Mouse (Mus musculus): Measurements from ENCODE around the gene Pde2a.

Gene Pde2a

DNA sequence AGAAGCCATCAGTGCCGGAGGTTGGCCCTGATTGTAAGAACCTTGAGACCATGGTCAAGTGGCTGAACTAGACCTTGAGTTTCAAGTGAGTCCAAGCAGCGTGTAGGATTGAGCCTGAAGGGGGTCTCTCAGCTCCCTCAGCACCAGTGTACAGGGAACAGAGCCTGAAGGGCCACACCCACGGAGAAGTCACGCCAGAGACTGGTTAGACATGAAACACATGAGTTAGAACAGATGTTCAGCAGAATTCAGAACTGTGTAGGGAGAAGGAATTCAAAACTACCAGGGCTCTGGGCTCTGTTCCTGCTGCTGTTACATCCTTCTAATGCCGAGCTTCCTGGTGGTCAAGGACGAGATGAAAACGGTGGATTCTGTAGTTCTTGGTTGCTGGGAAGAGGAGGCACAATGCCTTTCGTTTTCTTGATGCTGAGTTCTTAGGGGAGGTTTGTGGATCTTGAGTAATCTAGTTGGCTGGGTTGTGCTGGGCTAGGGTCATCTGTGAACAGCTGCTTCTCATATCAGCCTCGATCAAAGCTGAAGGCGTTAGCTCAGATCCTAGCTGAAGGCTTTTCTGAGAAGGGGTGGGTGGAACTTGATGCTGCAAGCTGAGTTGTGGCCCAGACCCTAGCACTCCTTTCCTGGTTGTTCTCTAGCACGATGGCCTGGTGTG, 11.1 kb upstream of the Pde2a start, which contains the start of gene Gm45837:
Gene Gm45837, plus strand, starts transcription at position 620 of the 670 bp plus-strand sequence.
- DNase-seq = no peak

GRCm38 (mm10) chr7:101412796-101413195, 8.7 kb upstream of the Pde2a start:
- peak; percentile 88 for DNase-seq

DNA sequence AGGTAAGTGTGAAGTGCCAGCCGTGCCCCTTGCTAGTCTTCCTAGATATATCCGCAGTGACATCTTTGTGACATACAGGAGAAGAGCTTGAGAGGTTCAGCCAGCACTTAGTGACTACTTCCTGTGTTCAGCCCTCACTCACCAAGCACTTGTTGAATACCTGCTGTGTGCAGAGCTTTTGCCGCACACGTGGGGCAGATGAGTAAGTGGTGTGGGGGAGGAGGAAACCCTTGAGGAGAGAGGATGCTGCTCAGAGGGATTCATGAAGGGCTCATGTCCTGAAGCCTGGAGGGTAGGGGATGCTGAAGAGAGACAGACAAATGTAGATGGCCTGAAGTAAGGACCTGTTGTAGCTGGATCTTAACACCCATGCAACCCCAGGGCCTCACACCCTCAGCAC, 7.3 kb upstream of the Pde2a start:
- no peak for DNase-seq

DNA sequence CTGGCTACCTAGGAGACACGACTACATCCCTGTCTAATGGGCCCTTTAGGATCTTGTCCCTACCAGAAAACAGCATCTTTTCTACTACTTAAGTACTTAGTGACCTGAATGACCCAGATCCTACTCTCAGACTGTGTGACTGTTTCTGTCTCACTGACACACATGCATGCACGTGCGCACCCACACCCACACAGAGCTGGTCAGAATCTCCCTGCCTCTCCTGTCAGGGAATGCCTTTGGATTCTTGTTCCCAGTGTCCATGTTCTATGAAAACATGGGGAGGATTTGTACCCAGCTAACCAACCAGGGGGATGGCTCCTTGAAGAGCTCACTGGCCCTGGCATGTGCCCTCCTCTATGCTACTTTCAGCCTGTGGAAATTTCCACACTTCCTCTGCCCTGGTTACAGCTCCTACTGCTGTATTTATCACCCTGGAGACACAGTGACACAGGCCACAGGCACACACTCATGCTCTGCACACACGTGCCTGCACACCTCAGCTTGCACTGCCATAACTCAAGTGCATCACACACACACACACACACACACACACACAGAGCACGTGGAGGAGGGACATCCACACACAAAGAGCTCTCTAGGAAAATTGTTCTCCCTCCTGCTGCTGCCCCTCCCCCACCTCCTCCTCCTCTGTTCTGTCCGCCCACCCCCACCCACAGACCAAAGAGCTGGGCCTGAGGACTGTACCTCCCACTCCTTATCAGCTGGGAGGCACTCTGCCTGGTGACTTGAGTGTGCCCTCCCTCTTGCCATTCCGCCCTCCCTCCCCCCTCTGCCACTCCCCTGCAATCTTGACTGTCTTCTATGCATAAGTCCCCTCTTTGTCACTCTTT, 6.6 kb upstream of the Pde2a start:
- no peak for DNase-seq

DNA sequence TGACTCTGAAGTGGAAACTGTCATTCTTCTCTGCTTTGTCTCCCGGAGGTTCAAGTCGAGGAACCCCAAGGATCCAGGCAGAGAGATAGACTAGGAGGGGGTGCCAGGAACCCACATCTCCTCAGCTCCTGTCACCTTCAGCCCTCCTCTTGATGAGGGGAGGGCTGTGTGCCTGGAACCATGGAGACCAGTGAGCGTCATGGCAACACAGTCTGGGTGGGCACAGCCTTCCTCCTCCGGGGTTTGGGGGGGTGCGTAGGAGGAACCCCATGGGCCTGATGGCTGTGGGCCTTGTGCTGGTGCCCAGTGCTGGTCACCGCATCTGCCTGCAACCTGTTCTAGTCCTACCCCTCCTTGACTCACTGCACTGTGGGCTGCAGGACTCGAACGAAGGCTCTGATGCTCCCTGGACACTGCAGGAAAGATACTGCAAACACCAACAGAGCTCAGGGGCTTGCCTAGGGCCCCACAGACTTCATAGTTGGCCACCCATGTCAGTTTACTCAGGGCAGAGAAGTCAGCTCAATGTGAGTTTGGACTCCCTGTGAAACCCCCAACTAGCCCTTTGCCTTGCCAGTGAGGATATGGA, 5.9 kb upstream of the Pde2a start:
- DNase-seq = no peak

GRCm38 (mm10) chr7:101416391-101416790, 5.1 kb upstream of the Pde2a start:
- DNase-seq = no peak

GRCm38 (mm10) chr7:101419013-101419770, 2.3 kb upstream of the Pde2a start:
- DNase-seq = peak; percentile 26

GRCm38 (mm10) chr7:101422069-101422468, 578 bp downstream of the Pde2a start:
- peak; percentile 19 for DNase-seq

DNA sequence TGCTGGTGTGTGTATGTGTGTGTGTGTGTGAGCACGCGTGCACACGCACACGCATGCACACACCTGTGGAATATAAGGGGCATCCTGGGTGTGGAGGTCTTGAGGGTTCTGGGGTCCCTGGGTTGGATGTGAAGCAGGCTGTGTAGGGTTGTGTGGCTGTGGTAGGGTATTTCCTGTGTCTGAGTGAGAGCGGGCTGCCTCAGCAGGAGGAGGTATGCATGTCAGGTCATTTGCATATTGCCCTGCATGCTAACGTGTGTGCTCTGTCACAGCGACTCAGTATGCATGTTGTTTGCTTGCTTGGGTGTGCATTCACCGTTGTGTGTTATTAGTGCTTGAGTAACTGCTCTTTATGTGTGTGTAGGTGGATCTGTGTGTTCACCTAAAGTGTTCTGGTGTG, 1.2 kb downstream of the Pde2a start:
- no peak for DNase-seq

DNA sequence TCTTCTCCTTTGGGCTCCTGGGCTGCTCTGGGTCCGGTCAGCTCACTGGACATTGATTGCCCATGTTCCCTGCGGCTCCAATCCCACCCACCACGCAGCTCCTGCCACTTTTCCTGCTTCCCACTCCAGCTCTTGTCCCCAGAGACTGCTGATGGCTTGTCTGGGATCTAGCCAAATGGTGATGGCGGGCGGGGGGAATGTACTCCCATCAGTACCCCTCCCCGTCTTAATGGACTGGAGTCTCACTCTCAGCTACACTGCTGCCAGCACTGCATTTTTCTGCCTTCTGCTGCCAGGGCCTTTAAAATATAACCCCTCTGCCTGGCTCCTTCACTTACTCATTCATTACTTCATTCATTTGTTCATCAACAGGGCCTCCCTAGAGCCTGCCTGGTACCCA, 2.5 kb downstream of the Pde2a start:
- DNase-seq = no peak

GRCm38 (mm10) chr7:101426692-101427091, 5.2 kb downstream of the Pde2a start:
- no peak for DNase-seq

DNA sequence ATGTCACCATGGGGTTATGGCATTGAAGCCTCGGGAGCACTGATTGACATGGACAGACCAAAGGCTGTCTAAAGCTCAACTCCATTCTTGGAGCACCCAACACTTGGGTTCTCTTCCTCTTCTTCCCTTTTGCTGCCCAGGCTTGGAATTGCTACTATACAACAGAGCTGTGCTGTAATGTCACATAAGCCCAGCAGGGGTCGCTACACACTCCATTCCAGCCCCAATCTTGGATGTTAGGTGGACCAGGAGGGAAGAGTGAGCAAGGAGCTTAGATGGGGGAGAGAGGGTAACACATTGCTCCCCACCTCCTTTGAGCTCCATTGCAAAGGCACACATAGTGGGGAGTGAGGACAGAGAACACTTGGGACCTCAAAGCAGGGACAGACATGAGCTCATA, 6.2 kb downstream of the Pde2a start:
- DNase-seq = no peak

DNA sequence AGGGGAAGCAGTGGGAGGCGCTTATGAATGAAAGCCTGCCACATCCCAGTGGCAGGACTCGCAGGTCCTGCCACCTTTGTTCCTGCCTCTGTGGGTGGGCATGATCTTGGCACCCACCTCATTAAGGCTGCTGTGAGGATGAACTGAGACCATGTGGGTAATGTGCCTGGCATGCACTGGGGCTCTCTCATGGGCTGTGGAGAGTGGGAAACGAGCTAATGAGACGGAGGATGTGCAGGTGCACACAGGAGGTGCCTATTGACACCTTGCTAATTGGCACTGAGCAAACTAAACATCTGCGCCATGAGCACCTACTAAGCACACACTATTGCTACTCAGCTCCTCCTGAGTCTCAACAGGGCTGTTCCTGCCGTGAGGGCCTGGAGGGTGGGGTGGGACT, 13.5 kb downstream of the Pde2a start:
- DNase-seq = no peak

- DNase-seq = peak; percentile 35
Observed at GRCm38 (mm10) chr7:101437876-101438275, 16.4 kb downstream of the Pde2a start.

- no peak for DNase-seq
Observed at GRCm38 (mm10) chr7:101443093-101443492, 21.6 kb downstream of the Pde2a start.

- no peak for DNase-seq
Observed at GRCm38 (mm10) chr7:101444211-101444610, 22.7 kb downstream of the Pde2a start.

- DNase-seq = no peak
Observed at GRCm38 (mm10) chr7:101449855-101450254, 28.4 kb downstream of the Pde2a start.

GRCm38 (mm10) chr7:101450422-101451401, 29.2 kb downstream of the Pde2a start:
- DNase-seq = peak; percentile 90

GRCm38 (mm10) chr7:101452669-101453068, 31.2 kb downstream of the Pde2a start:
- no peak for DNase-seq

DNA sequence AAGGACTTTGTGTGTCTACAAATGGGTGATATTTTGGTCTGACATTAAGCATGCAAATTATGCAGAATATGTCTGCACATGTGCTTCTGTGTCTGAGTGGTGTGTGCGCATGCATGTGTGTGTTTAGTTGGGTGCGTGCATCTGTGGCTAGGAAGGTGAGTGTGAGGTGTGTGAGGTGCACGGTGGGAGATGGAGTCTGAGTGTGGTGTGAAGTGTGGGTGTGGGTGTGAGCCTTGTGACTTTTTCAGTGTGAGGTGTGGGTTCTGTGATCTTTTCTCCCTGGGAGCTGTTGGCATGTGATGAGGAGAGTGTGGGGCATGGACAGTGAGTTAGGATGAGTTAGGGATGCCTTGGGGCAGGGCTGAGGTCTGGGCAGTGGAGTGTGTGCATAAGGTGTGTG, 31.8 kb downstream of the Pde2a start:
- no peak for DNase-seq

GRCm38 (mm10) chr7:101453725-101454124, 32.2 kb downstream of the Pde2a start:
- no peak for DNase-seq

DNA sequence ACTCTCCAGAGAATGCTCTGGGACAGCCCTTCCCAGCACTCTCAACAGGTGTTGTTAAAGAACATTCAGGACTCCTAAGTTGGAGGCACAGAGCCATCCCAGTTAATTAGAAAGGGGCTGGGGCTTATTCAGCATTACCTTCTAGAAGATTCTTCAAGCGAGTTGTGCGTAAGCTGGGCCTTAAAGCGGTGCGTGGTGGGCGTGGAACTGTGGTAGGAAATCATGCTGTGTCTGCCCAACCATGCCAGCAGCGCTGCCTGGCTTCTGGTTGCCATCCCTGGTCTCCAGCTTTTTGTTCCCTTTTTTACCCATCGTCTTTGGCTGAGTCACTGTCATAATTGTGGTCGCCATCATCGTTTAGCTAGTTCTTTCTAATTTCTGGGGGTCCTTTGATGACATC, 33.0 kb downstream of the Pde2a start:
- no peak for DNase-seq

Data from thymus, postnatal 14 days (tissue).